Mouse (Mus musculus): ENCODE data around the gene Gsg1l. TPM values are rescaled to one million over a fixed set of nuclear protein-coding genes. Genes with fewer than 3 reads are reported as not detected.

The Gsg1l gene
- polyA plus RNA-seq, 1 experiment: 0.58 TPM

GRCm38 (mm10) chr7:125934319-125934718, 147.9 kb downstream of the Gsg1l start:
- Histone ChIP-seq H3K4me1 (peaks cover 16% of the 10 kb centered on the region), H3K27me3 (replicated peaks) (peaks cover 90% of the 10 kb centered on the region), H3K9me3 (no peaks in the 10 kb centered on the region), H3K36me3 (replicated peaks; ENCODE audit: low read length) (no peaks in the 10 kb centered on the region), H3K4me3 (replicated peaks) (no peak overlapping the region)
- no peak for TF ChIP-seq GATA1 (IDR thresholded peaks at IDR 0.05; ENCODE audit: borderline replicate concordance, low read length)
- TF ChIP-seq FLI1 (IDR thresholded peaks at IDR 0.05; ENCODE audit: low read length): no peak

- no peak overlapping the region for H3K4me3 ChIP-seq (replicated peaks)
- H3K27me3 ChIP-seq (replicated peaks): peaks cover 88% of the 10 kb centered on the region
- H3K4me1 ChIP-seq: peaks cover 16% of the 10 kb centered on the region
- H3K9me3 ChIP-seq: no peaks in the 10 kb centered on the region
- no peak for TF ChIP-seq GATA1 (IDR thresholded peaks at IDR 0.05; ENCODE audit: borderline replicate concordance, low read length)
- TF ChIP-seq FLI1 (IDR thresholded peaks at IDR 0.05; ENCODE audit: low read length): no peak
- no peaks in the 10 kb centered on the region for H3K36me3 ChIP-seq (replicated peaks; ENCODE audit: low read length)
Observed at GRCm38 (mm10) chr7:125933356-125934244, 148.6 kb downstream of the Gsg1l start.

GRCm38 (mm10) chr7:125931602-125932001, 150.6 kb downstream of the Gsg1l start:
- Histone ChIP-seq H3K4me3 (replicated peaks) (no peak overlapping the region), H3K27me3 (replicated peaks) (peaks cover 87% of the 10 kb centered on the region), H3K36me3 (replicated peaks; ENCODE audit: low read length) (no peaks in the 10 kb centered on the region), H3K9me3 (no peaks in the 10 kb centered on the region), H3K4me1 (peaks cover 16% of the 10 kb centered on the region)
- TF ChIP-seq FLI1 (IDR thresholded peaks at IDR 0.05; ENCODE audit: low read length) (no peak), GATA1 (IDR thresholded peaks at IDR 0.05; ENCODE audit: borderline replicate concordance, low read length) (no peak)

GRCm38 (mm10) chr7:125924044-125924443, 158.2 kb downstream of the Gsg1l start:
- H3K4me3 ChIP-seq (replicated peaks): no peak overlapping the region
- H3K9me3 ChIP-seq: peaks cover 5% of the 10 kb centered on the region
- H3K4me1 ChIP-seq: peaks cover 6% of the 10 kb centered on the region
- no peaks in the 10 kb centered on the region for H3K36me3 ChIP-seq (replicated peaks; ENCODE audit: low read length)
- TF ChIP-seq FLI1 (IDR thresholded peaks at IDR 0.05; ENCODE audit: low read length): no peak
- TF ChIP-seq GATA1 (IDR thresholded peaks at IDR 0.05; ENCODE audit: borderline replicate concordance, low read length): no peak
- peaks cover 65% of the 10 kb centered on the region for H3K27me3 ChIP-seq (replicated peaks)

GRCm38 (mm10) chr7:125920801-125921200, 161.4 kb downstream of the Gsg1l start:
- peaks cover 11% of the 10 kb centered on the region for H3K9me3 ChIP-seq
- no peak for TF ChIP-seq FLI1 (IDR thresholded peaks at IDR 0.05; ENCODE audit: low read length)
- no peak for TF ChIP-seq GATA1 (IDR thresholded peaks at IDR 0.05; ENCODE audit: borderline replicate concordance, low read length)
- H3K27me3 ChIP-seq (replicated peaks): peaks cover 59% of the 10 kb centered on the region
- no peaks in the 10 kb centered on the region for H3K4me1 ChIP-seq
- H3K4me3 ChIP-seq (replicated peaks): no peak overlapping the region
- no peaks in the 10 kb centered on the region for H3K36me3 ChIP-seq (replicated peaks; ENCODE audit: low read length)

- peaks cover 18% of the 10 kb centered on the region for H3K9me3 ChIP-seq
- no peak overlapping the region for H3K4me3 ChIP-seq (replicated peaks)
- peaks cover 4% of the 10 kb centered on the region; the same call in 1 of the 2 replicates for H3K4me1 ChIP-seq
- TF ChIP-seq FLI1 (IDR thresholded peaks at IDR 0.05; ENCODE audit: low read length) (no peak), GATA1 (IDR thresholded peaks at IDR 0.05; ENCODE audit: borderline replicate concordance, low read length) (no peak)
- no peaks in the 10 kb centered on the region for H3K36me3 ChIP-seq (replicated peaks; ENCODE audit: low read length)
- H3K27me3 ChIP-seq (replicated peaks): peaks cover 58% of the 10 kb centered on the region
Observed at GRCm38 (mm10) chr7:125900386-125901161, 181.6 kb downstream of the Gsg1l start.

GRCm38 (mm10) chr7:125899916-125900315, 182.3 kb downstream of the Gsg1l start:
- H3K27me3 ChIP-seq (replicated peaks): peaks cover 58% of the 10 kb centered on the region
- TF ChIP-seq FLI1 (IDR thresholded peaks at IDR 0.05; ENCODE audit: low read length): no peak
- TF ChIP-seq GATA1 (IDR thresholded peaks at IDR 0.05; ENCODE audit: borderline replicate concordance, low read length): no peak
- peaks cover 4% of the 10 kb centered on the region; the same call in 1 of the 2 replicates for H3K4me1 ChIP-seq
- H3K4me3 ChIP-seq (replicated peaks): no peak overlapping the region
- peaks cover 18% of the 10 kb centered on the region for H3K9me3 ChIP-seq
- H3K36me3 ChIP-seq (replicated peaks; ENCODE audit: low read length): no peaks in the 10 kb centered on the region

GRCm38 (mm10) chr7:125899036-125899435, 183.2 kb downstream of the Gsg1l start:
- peaks cover 63% of the 10 kb centered on the region for H3K27me3 ChIP-seq (replicated peaks)
- peaks cover 4% of the 10 kb centered on the region; the same call in 1 of the 2 replicates for H3K4me1 ChIP-seq
- no peak overlapping the region for H3K4me3 ChIP-seq (replicated peaks)
- peaks cover 18% of the 10 kb centered on the region for H3K9me3 ChIP-seq
- H3K36me3 ChIP-seq (replicated peaks; ENCODE audit: low read length): no peaks in the 10 kb centered on the region
- TF ChIP-seq FLI1 (IDR thresholded peaks at IDR 0.05; ENCODE audit: low read length): no peak
- no peak for TF ChIP-seq GATA1 (IDR thresholded peaks at IDR 0.05; ENCODE audit: borderline replicate concordance, low read length)

- H3K4me1 ChIP-seq: peaks cover 4% of the 10 kb centered on the region; the same call in 1 of the 2 replicates
- peaks cover 18% of the 10 kb centered on the region for H3K9me3 ChIP-seq
- no peak for TF ChIP-seq FLI1 (IDR thresholded peaks at IDR 0.05; ENCODE audit: low read length)
- no peak for TF ChIP-seq GATA1 (IDR thresholded peaks at IDR 0.05; ENCODE audit: borderline replicate concordance, low read length)
- H3K36me3 ChIP-seq (replicated peaks; ENCODE audit: low read length): no peaks in the 10 kb centered on the region
- no peak overlapping the region for H3K4me3 ChIP-seq (replicated peaks)
- peaks cover 80% of the 10 kb centered on the region for H3K27me3 ChIP-seq (replicated peaks)
Observed at GRCm38 (mm10) chr7:125897059-125897458, 185.2 kb downstream of the Gsg1l start.
